Mouse (Mus musculus) kidney, embryonic 14.5 days (tissue): ENCODE data around the gene Rab38. TPM values are rescaled to one million over a fixed set of nuclear protein-coding genes. Genes with fewer than 3 reads are reported as not detected.

Experiments
- ATAC-seq: fragments of 200-750 bp; cut with Nextera tagmentation; 2 replicates; pipeline ENCODE4 v1.8.0; 2017; ENCODE audit warnings: moderate number of reproducible peaks, mild to moderate bottlenecking, moderate TSS enrichment, moderate library complexity; ENCODE audit not compliant: low FRiP score, low TSS enrichment
- H3K27ac ChIP-seq: fragments of 300-500 bp; sonication (generic); 2 replicates; pipeline ENCODE4 v1.5.1; 2014; ENCODE audit warnings: low read depth, mild to moderate bottlenecking, low read length, moderate library complexity, mixed read lengths
- H3K27me3 ChIP-seq: fragments of 300-500 bp; sonication (generic); 2 replicates; pipeline ENCODE4 v1.6.1; 2014; ENCODE audit warnings: mild to moderate bottlenecking, low read length; ENCODE audit not compliant: control insufficient read depth, insufficient read depth
- H3K36me3 ChIP-seq: fragments of 300-500 bp; sonication (generic); 2 replicates; pipeline ENCODE4 v1.6.1; 2014; ENCODE audit warnings: low read length, mixed read lengths; ENCODE audit not compliant: control insufficient read depth, insufficient read depth
- H3K4me1 ChIP-seq: fragments of 300-500 bp; sonication (generic); 2 replicates; pipeline ENCODE4 v1.6.1; 2014; ENCODE audit warnings: low read length, mixed read lengths; ENCODE audit not compliant: control insufficient read depth, insufficient read depth
- H3K4me2 ChIP-seq: fragments of 300-500 bp; sonication (generic); replicated peaks from 2 replicates; pipeline ENCODE4 v1.6.1; 2014; ENCODE audit warnings: low read depth, mild to moderate bottlenecking, low read length
- H3K4me3 ChIP-seq: fragments of 300-500 bp; sonication (generic); 2 replicates; pipeline ENCODE4 v1.5.1; 2014; ENCODE audit warnings: mild to moderate bottlenecking, low read length
- H3K9ac ChIP-seq: fragments of 300-500 bp; sonication (generic); 2 replicates; pipeline ENCODE4 v1.6.1; 2014; ENCODE audit warnings: low read depth, mild to moderate bottlenecking, low read length, moderate library complexity
- H3K9me3 ChIP-seq: fragments of 300-500 bp; sonication (generic); 2 replicates; pipeline ENCODE4 v1.6.1; 2016; ENCODE audit warnings: low read length; ENCODE audit not compliant: control insufficient read depth
- WGBS: fragments of 180-500 bp; shearing (Covaris S2); extraction: QIAGEN DNeasy Blood & Tissue Kit; methylation state at CpG from one replicate; pipeline ENCODE4 v1.1.7; 2014; 5-methylcytosine and 5-hydroxymethylcytosine counted together
- polyA plus RNA-seq: library from polyadenylated mRNA; unstranded; fragments of >200 nt; fragmentation: Nextera tagmentation; extraction: Ambion mirVana; gene quantifications from 2 replicates; pipeline ENCODE4 v1.2.1, GENCODE M21; 2014

Gene Rab38
- polyA plus RNA-seq, 1 experiment from 2014 or later = 2.5 TPM

DNA sequence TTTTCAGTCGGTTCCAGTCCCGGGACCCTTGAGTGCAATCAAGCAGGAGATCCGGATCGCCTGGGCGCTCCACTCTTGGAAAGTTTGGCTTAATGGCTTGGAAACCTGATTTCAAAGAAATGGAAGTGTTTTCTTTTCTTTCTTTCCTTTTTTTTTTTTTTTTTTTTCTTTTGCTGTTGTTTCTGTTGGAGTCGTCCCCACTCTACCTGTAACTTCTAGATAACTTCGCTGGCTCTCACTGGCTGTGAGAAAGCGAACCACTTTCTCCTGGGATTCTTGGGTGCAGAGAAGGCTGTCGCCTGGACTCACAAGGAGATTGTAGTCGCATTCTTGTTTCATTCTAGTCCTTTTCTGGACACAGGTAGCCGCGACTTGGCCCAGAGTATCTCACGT lies 615 bp downstream of the Rab38 start:
- no peaks in the 10 kb centered on the region for H3K36me3 ChIP-seq
- peak overlapping the region; percentile 74 for H3K4me2 ChIP-seq
- 5% methylated on average over 13 of the region's 13 CpGs for WGBS
- H3K4me1 ChIP-seq = no peaks in the 10 kb centered on the region
- peak overlapping the region; percentile 39 for H3K4me3 ChIP-seq
- H3K9ac ChIP-seq = peak overlapping the region; percentile 36
- no peak overlapping the region for H3K27ac ChIP-seq
- H3K9me3 ChIP-seq = no peaks in the 10 kb centered on the region
- ATAC-seq = no peak
- H3K27me3 ChIP-seq = 0 out of 2 replicates have a peak, but pooled peaks cover 2% of the 10 kb centered on the region

- Histone ChIP-seq H3K9ac (no peak overlapping the region), H3K9me3 (no peaks in the 10 kb centered on the region), H3K4me1 (no peaks in the 10 kb centered on the region), H3K4me3 (no peak overlapping the region), H3K27ac (no peak overlapping the region), H3K36me3 (no peaks in the 10 kb centered on the region), H3K27me3 (no peaks in the 10 kb centered on the region), H3K4me2 (no peak overlapping the region)
- ATAC-seq = no peak
Measured at GRCm38 (mm10) chr7:88440301-88440700, 10.2 kb downstream of the Rab38 start.

DNA sequence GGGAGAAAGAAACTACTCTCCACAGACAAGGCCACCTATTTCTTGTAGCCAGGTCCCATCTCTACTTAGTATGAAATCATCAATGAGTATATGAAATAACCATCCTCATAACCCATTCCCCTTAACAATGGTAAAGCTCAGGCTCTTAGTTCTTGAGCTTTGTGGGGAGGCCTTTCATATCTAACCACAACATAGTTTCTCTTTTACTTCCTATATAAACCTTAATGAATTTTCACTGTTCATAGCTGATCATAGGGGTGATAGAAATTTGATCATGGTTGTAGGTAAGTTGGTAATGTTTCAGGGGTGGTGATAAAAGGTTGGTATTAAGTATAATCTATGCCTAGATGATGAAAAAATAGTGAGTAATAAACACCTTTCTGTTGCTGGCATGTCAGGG lies 12.6 kb downstream of the Rab38 start:
- H3K4me2 ChIP-seq = no peak overlapping the region
- H3K4me3 ChIP-seq = no peak overlapping the region
- ATAC-seq = no peak
- no peak overlapping the region for H3K27ac ChIP-seq
- H3K9me3 ChIP-seq = no peaks in the 10 kb centered on the region
- no peaks in the 10 kb centered on the region for H3K36me3 ChIP-seq
- no peaks in the 10 kb centered on the region for H3K4me1 ChIP-seq
- H3K9ac ChIP-seq = no peak overlapping the region
- H3K27me3 ChIP-seq = no peaks in the 10 kb centered on the region

DNA sequence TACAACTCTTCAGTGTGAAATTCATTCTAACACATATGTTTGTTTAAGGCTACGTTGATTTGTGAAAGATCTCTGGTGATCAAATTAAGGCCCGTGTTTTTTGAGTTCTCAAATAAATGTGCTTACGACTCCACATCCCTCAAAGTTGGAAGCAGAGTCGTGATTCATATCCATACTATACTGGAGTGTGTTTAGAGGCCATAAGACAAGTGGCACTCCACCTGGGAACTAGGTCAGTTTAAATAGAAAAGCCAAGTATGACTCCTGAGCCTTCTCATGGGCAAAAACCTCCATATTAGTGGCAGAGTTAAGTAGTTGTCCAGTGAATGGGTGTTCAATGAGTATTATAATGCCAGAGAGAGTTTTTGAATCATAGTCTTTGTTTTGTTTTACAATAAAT lies 13.4 kb downstream of the Rab38 start:
- no peak for ATAC-seq
- no peaks in the 10 kb centered on the region for H3K4me1 ChIP-seq
- no peak overlapping the region for H3K9ac ChIP-seq
- no peaks in the 10 kb centered on the region for H3K36me3 ChIP-seq
- no peak overlapping the region for H3K4me2 ChIP-seq
- no peak overlapping the region for H3K27ac ChIP-seq
- H3K4me3 ChIP-seq = no peak overlapping the region
- WGBS = 64% methylated on average over 4 of the region's 4 CpGs
- H3K27me3 ChIP-seq = no peaks in the 10 kb centered on the region
- H3K9me3 ChIP-seq = no peaks in the 10 kb centered on the region

DNA sequence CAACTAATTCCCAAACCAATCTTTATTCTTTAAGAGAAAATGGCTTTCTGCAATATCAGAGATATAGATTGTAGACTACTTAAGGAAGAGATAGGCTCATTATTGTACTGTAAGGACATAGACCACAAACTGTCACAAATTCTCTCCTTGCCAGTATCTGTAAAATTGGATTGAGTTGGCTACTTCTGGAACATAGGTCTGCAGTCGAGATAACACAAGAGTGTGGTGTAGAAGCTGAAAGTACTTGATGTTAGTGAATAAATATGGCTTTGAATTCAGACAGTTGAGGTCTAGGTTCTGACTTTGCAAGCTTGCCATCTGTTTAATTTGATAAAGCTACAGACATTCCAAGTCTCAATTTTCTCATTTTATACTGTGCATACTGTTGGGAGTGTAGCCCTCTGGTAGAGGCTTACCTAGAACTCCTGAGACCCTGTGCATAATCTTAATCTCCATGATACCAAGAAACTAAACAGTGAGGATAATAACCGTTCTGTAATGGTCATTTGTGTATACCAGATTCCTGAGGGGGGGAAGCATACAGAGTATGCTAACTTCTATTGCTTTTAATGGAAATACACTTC lies 15.3 kb downstream of the Rab38 start:
- H3K36me3 ChIP-seq = no peaks in the 10 kb centered on the region
- no peaks in the 10 kb centered on the region for H3K4me1 ChIP-seq
- H3K9ac ChIP-seq = no peak overlapping the region
- H3K4me3 ChIP-seq = no peak overlapping the region
- no peak overlapping the region for H3K4me2 ChIP-seq
- WGBS = 71% methylated on average over 2 of the region's 2 CpGs
- H3K9me3 ChIP-seq = no peaks in the 10 kb centered on the region
- H3K27me3 ChIP-seq = no peaks in the 10 kb centered on the region
- no peak overlapping the region for H3K27ac ChIP-seq
- ATAC-seq = no peak

DNA sequence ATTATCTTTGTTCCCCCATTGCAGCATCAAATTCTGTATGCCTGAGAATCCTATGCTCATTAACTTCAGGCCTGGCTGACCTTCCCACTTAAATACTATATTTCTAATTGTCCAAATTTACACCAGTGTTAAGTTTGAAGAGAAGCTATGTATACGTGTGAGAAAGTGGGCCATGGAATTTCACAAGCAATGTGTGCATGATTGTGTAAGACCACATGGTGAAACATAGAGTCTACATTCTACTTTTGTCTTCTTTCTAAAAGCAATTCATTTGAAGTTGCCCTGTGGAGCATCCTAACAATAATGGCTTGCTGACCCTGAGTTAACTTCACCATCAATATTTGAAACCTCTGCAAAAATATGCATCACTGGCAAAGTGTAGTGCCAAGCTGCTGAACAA lies 23.2 kb downstream of the Rab38 start:
- 48% methylated on average over 1 of the region's 1 CpGs for WGBS
- ATAC-seq = no peak
- Histone ChIP-seq H3K27ac (no peak overlapping the region), H3K4me3 (no peak overlapping the region), H3K36me3 (no peaks in the 10 kb centered on the region), H3K9ac (no peak overlapping the region), H3K9me3 (no peaks in the 10 kb centered on the region), H3K4me2 (no peak overlapping the region), H3K27me3 (no peaks in the 10 kb centered on the region), H3K4me1 (no peaks in the 10 kb centered on the region)

DNA sequence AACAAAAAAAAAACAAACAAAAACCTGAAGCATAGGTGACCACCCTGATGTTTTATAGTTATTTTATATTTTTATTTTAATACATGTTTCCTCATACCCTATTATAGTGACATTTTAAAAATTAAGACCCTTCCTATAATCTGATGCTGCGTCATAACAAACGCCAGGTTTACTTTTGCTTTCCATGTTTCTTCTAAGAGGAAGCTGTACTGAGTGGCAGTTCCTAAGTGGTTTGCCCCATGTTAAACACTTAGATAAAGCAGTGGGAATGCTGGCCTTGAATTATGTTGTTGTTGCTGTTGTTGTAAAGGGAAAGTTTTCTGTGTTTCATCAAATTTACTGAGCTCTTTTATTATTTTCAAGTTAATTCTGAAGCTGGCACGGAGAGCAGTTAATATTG lies 27.8 kb downstream of the Rab38 start:
- ATAC-seq = no peak
- H3K36me3 ChIP-seq = no peaks in the 10 kb centered on the region
- no peaks in the 10 kb centered on the region for H3K27me3 ChIP-seq
- WGBS = 85% methylated on average over 3 of the region's 3 CpGs
- no peaks in the 10 kb centered on the region for H3K9me3 ChIP-seq
- H3K4me3 ChIP-seq = no peak overlapping the region
- H3K27ac ChIP-seq = no peak overlapping the region
- no peak overlapping the region for H3K4me2 ChIP-seq
- no peaks in the 10 kb centered on the region for H3K4me1 ChIP-seq
- no peak overlapping the region for H3K9ac ChIP-seq

- no peak overlapping the region for H3K9ac ChIP-seq
- H3K4me3 ChIP-seq = no peak overlapping the region
- no peak for ATAC-seq
- H3K27ac ChIP-seq = no peak overlapping the region
- no peaks in the 10 kb centered on the region for H3K9me3 ChIP-seq
- no peak overlapping the region for H3K4me2 ChIP-seq
- H3K36me3 ChIP-seq = no peaks in the 10 kb centered on the region
- H3K4me1 ChIP-seq = no peaks in the 10 kb centered on the region
- no peaks in the 10 kb centered on the region for H3K27me3 ChIP-seq
- 85% methylated on average over 3 of the region's 3 CpGs for WGBS
Measured at GRCm38 (mm10) chr7:88467754-88468153, 37.7 kb downstream of the Rab38 start.

DNA sequence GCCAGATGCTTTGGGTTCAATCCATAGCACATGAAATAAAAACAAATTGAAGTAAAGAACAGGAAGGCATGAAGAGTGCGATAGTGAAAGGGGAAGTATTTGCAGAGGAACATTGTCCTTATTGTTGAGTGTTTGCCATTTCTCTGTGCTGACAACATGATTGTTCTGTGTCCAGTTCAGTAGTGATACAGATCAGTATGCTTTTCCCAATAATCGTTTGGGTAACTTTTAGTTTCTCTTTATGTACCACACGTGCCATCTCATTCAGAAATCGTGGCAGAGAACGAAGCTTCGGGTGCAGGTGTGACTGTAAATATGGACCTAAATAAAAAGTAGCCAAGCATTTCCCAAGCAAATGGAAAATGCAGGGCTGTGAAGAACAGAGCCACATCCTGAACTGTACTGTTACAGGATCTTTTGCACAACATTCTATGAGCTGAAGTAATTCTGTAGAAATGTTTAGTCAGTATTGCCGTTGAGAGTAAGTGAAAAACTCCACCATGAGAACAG lies 52.1 kb downstream of the Rab38 start:
- no peak overlapping the region for H3K9ac ChIP-seq
- 88% methylated on average over 7 of the region's 7 CpGs for WGBS
- ATAC-seq = no peak
- H3K27ac ChIP-seq = no peak overlapping the region
- H3K9me3 ChIP-seq = no peaks in the 10 kb centered on the region
- no peak overlapping the region for H3K4me3 ChIP-seq
- H3K4me1 ChIP-seq = no peaks in the 10 kb centered on the region
- no peak overlapping the region for H3K4me2 ChIP-seq
- no peaks in the 10 kb centered on the region for H3K36me3 ChIP-seq
- H3K27me3 ChIP-seq = no peaks in the 10 kb centered on the region
